Mouse (Mus musculus): Measurements from ENCODE around the gene Brd4.

Gene Brd4

GRCm38 (mm10) chr17:32281126-32281525 is 3.4 kb downstream of the Brd4 start:
- DNase-seq (ENCODE audit: low read depth, low spot score) = peak; percentile 86

GRCm38 (mm10) chr17:32280575-32280974 is 3.9 kb downstream of the Brd4 start:
- no peak for DNase-seq (ENCODE audit: low read depth, low spot score)

GRCm38 (mm10) chr17:32277201-32277600 is 7.3 kb downstream of the Brd4 start:
- DNase-seq (ENCODE audit: low read depth, low spot score) = no peak

- DNase-seq (ENCODE audit: low read depth, low spot score) = no peak
These were observed 9.0 kb downstream of the Brd4 start for GRCm38 (mm10) chr17:32275568-32275967.

GRCm38 (mm10) chr17:32269151-32269550 is 15.4 kb downstream of the Brd4 start:
- DNase-seq (ENCODE audit: low read depth, low spot score) = no peak

GRCm38 (mm10) chr17:32268540-32268960 is 16.0 kb downstream of the Brd4 start:
- no peak for DNase-seq (ENCODE audit: low read depth, low spot score)

- no peak for DNase-seq (ENCODE audit: low read depth, low spot score)
These were observed 16.4 kb downstream of the Brd4 start for GRCm38 (mm10) chr17:32268096-32268495.

- DNase-seq (ENCODE audit: low read depth, low spot score) = no peak
These were observed 16.9 kb downstream of the Brd4 start for GRCm38 (mm10) chr17:32267617-32268016.

- DNase-seq (ENCODE audit: low read depth, low spot score) = no peak
These were observed 20.9 kb downstream of the Brd4 start for GRCm38 (mm10) chr17:32263672-32264071.

GRCm38 (mm10) chr17:32262831-32263559 is 21.5 kb downstream of the Brd4 start:
- no peak for DNase-seq (ENCODE audit: low read depth, low spot score)

- DNase-seq (ENCODE audit: low read depth, low spot score) = peak; percentile 34
These were observed 25.7 kb downstream of the Brd4 start for GRCm38 (mm10) chr17:32258869-32259268.

GRCm38 (mm10) chr17:32257944-32258343 is 26.6 kb downstream of the Brd4 start:
- DNase-seq (ENCODE audit: low read depth, low spot score) = no peak

- DNase-seq (ENCODE audit: low read depth, low spot score) = no peak
These were observed 27.1 kb downstream of the Brd4 start for GRCm38 (mm10) chr17:32257452-32257851.

GRCm38 (mm10) chr17:32256896-32257295 is 27.6 kb downstream of the Brd4 start:
- no peak for DNase-seq (ENCODE audit: low read depth, low spot score)

GRCm38 (mm10) chr17:32253261-32253660 is 31.3 kb downstream of the Brd4 start:
- no peak for DNase-seq (ENCODE audit: low read depth, low spot score)

- DNase-seq (ENCODE audit: low read depth, low spot score) = no peak
These were observed 32.6 kb downstream of the Brd4 start for GRCm38 (mm10) chr17:32251827-32252470.

- no peak for DNase-seq (ENCODE audit: low read depth, low spot score)
These were observed 34.5 kb downstream of the Brd4 start for GRCm38 (mm10) chr17:32250066-32250465.

GRCm38 (mm10) chr17:32248192-32248591 is 36.3 kb downstream of the Brd4 start:
- DNase-seq (ENCODE audit: low read depth, low spot score) = no peak

- no peak for DNase-seq (ENCODE audit: low read depth, low spot score)
These were observed 36.9 kb downstream of the Brd4 start for GRCm38 (mm10) chr17:32247616-32248015.

GRCm38 (mm10) chr17:32246117-32246516 is 38.4 kb downstream of the Brd4 start:
- DNase-seq (ENCODE audit: low read depth, low spot score) = no peak

GRCm38 (mm10) chr17:32240881-32241531 is 43.5 kb downstream of the Brd4 start:
- no peak for DNase-seq (ENCODE audit: low read depth, low spot score)

- no peak for DNase-seq (ENCODE audit: low read depth, low spot score)
These were observed 45.9 kb downstream of the Brd4 start for GRCm38 (mm10) chr17:32238589-32238988.

Measured in R1 (cell line).